Mouse (Mus musculus) spleen, adult 2 months (tissue): Measurements from ENCODE around the gene Tmem266. TPM values are rescaled to one million over a fixed set of nuclear protein-coding genes. Genes with fewer than 3 reads are reported as not detected.

Source experiments
- DNase-seq, 2 experiments: peaks; one replicate each; pipeline versions ENCODE4 v3.0.0 to v3.0.0-alpha.2; 2012 to 2021; ENCODE audit warnings: low spot score in 2 of 2, low read depth in 1 of 2
- H3K27ac ChIP-seq: fragments of 200-500 bp; 2 replicates; pipeline ENCODE4 v1.5.1; 2012; ENCODE audit warnings: low read length, inconsistent platforms; ENCODE audit not compliant: insufficient read depth
- H3K27me3 ChIP-seq: fragments of 200-500 bp; 2 replicates; pipeline ENCODE4 v1.6.1; 2012; ENCODE audit warnings: mild to moderate bottlenecking, moderate library complexity, low read length, inconsistent platforms; ENCODE audit not compliant: control insufficient read depth, insufficient read depth
- H3K36me3 ChIP-seq: fragments of 200-500 bp; 2 replicates; pipeline ENCODE4 v1.6.1; 2012; ENCODE audit warnings: mild to moderate bottlenecking, low read length, inconsistent platforms; ENCODE audit not compliant: control insufficient read depth, insufficient read depth
- H3K4me1 ChIP-seq: fragments of 200-500 bp; 2 replicates; pipeline ENCODE4 v1.6.1; 2011; ENCODE audit warnings: inconsistent platforms; ENCODE audit not compliant: control insufficient read depth, insufficient read depth, insufficient read length
- H3K4me3 ChIP-seq: fragments of 200-500 bp; 2 replicates; pipeline ENCODE4 v1.5.1; 2011; ENCODE audit warnings: mild to moderate bottlenecking, inconsistent platforms; ENCODE audit not compliant: insufficient read depth, insufficient read length; ENCODE audit errors: extremely low read depth
- CTCF ChIP-seq: fragments of 200-500 bp; IDR thresholded peaks from 2 replicates; pipeline ENCODE4 v1.5.1; 2011; ENCODE audit warnings: mild to moderate bottlenecking, inconsistent platforms; ENCODE audit not compliant: insufficient read depth, insufficient read length, insufficient replicate concordance; ENCODE audit errors: extremely low read depth
- POLR2A ChIP-seq: fragments of 200-500 bp; IDR thresholded peaks from 2 replicates; pipeline ENCODE4 v1.6.1; 2011; ENCODE audit warnings: low read depth, low read length, inconsistent platforms
- WGBS: fragments of 180-500 bp; shearing (Covaris S2); methylation state at CpG from one replicate; pipeline ENCODE4 v1.1.7; 2018; 5-methylcytosine and 5-hydroxymethylcytosine counted together
- polyA plus RNA-seq: library from polyadenylated mRNA; depleted of rRNA; stranded (reverse); fragments of >200 nt; gene quantifications from 2 replicates; pipeline ENCODE4 v1.2.3, GENCODE M21; 2012

The Tmem266 gene
- polyA plus RNA-seq, 1 experiment: 0.19 TPM

- no peaks in the 10 kb centered on the region for H3K4me1 ChIP-seq
- TF ChIP-seq CTCF (no peak), POLR2A (no peak)
- WGBS: 90% methylated on average over 1 of the region's 1 CpGs
- no peak for DNase-seq
- peaks cover 2% of the 10 kb centered on the region; the same call in 1 of the 2 replicates for H3K36me3 ChIP-seq
- H3K27ac ChIP-seq: no peak overlapping the region
- H3K27me3 ChIP-seq: no peaks in the 10 kb centered on the region
- no peak overlapping the region for H3K4me3 ChIP-seq
Measured at GRCm38 (mm10) chr9:55449108-55449507, 122.4 kb downstream of the Tmem266 start.

DNA sequence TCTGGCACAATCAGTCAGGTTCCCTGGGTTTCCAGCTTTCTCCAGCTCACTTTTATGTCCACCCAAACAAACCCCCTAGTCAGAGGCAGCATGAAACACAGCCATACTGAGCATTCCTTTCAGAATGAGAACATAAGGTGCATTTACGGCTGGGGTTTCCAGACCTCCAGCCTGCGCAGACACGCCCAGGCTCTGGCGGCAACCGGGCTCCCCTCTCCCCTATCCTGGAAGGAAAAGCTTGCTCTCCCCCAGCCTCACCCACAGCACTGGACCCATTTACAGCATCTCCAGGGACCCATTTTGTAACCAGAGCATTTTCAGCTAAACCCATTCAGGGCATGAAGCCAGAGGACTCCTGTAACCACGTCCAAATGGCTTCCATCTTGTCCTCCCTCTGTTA is 123.3 kb downstream of the Tmem266 start:
- DNase-seq: no peak
- H3K27me3 ChIP-seq: no peaks in the 10 kb centered on the region
- no peak overlapping the region for H3K27ac ChIP-seq
- TF ChIP-seq CTCF: no peak
- TF ChIP-seq POLR2A: no peak
- peaks cover 2% of the 10 kb centered on the region; the same call in 1 of the 2 replicates for H3K36me3 ChIP-seq
- WGBS: 92% methylated on average over 6 of the region's 6 CpGs
- no peak overlapping the region for H3K4me3 ChIP-seq
- H3K4me1 ChIP-seq: no peaks in the 10 kb centered on the region

DNA sequence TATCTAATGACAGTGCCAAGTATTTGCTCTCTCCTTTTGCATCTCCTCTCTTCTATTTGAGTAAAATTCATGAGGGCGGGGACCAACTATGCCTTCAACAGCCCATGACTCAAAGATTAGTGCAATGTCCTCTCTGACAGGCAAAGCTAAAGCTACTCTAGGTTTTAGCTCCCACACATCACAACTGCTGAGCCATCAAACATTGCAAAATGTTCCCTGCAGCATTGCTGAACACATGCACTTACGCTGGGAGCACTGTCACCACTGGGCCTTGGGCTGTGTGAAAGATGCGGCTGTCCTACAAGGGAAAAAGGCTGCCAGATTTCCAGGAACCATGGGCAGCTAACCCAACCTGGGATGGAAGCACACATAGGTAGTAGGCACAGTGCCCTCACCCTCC is 124.7 kb downstream of the Tmem266 start:
- TF ChIP-seq POLR2A (no peak), CTCF (no peak)
- 92% methylated on average over 3 of the region's 3 CpGs for WGBS
- Histone ChIP-seq H3K27me3 (no peaks in the 10 kb centered on the region), H3K36me3 (peaks cover 2% of the 10 kb centered on the region; the same call in 1 of the 2 replicates), H3K27ac (no peak overlapping the region), H3K4me3 (no peak overlapping the region), H3K4me1 (no peaks in the 10 kb centered on the region)
- DNase-seq: no peak

GRCm38 (mm10) chr9:55452906-55453305 is 126.2 kb downstream of the Tmem266 start:
- Histone ChIP-seq H3K4me1 (no peaks in the 10 kb centered on the region), H3K36me3 (peaks cover 2% of the 10 kb centered on the region; the same call in 1 of the 2 replicates), H3K4me3 (no peak overlapping the region), H3K27ac (no peak overlapping the region), H3K27me3 (no peaks in the 10 kb centered on the region)
- no peak for TF ChIP-seq CTCF
- no peak for DNase-seq
- 93% methylated on average over 1 of the region's 1 CpGs for WGBS

DNA sequence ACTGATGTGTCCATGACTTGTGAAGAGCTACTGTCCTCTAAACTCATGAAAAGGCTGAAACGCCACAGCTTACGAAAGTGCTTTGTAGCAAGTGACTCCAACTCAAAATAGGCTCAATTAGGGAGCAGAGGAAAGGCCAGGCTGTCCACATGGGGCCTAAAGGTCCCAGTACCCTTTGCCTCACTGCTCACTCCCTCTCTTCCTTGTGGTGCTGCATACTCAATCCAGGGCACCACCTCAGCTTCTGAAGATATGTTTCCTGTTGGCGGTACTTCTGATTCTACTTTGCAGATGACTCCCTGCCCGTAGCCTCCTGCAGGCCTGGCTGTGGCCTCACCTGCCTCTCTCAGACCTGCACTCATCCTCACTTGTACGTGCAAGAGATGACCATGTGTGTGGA is 126.7 kb downstream of the Tmem266 start:
- DNase-seq: no peak
- TF ChIP-seq CTCF (no peak), POLR2A (no peak)
- H3K27me3 ChIP-seq: no peaks in the 10 kb centered on the region
- H3K4me1 ChIP-seq: no peaks in the 10 kb centered on the region
- no peak overlapping the region for H3K4me3 ChIP-seq
- WGBS: 88% methylated on average over 5 of the region's 5 CpGs
- H3K36me3 ChIP-seq: peaks cover 2% of the 10 kb centered on the region; the same call in 1 of the 2 replicates
- no peak overlapping the region for H3K27ac ChIP-seq

- Histone ChIP-seq H3K4me3 (no peak overlapping the region), H3K27me3 (no peaks in the 10 kb centered on the region), H3K36me3 (peaks cover 2% of the 10 kb centered on the region; the same call in 1 of the 2 replicates), H3K27ac (no peak overlapping the region), H3K4me1 (no peaks in the 10 kb centered on the region)
- no peak for DNase-seq
- 66% methylated on average over 1 of the region's 1 CpGs for whole genome bisulfite sequencing
- TF ChIP-seq CTCF (no peak), POLR2A (no peak)
Measured at GRCm38 (mm10) chr9:55468397-55468796, 141.7 kb downstream of the Tmem266 start.

DNA sequence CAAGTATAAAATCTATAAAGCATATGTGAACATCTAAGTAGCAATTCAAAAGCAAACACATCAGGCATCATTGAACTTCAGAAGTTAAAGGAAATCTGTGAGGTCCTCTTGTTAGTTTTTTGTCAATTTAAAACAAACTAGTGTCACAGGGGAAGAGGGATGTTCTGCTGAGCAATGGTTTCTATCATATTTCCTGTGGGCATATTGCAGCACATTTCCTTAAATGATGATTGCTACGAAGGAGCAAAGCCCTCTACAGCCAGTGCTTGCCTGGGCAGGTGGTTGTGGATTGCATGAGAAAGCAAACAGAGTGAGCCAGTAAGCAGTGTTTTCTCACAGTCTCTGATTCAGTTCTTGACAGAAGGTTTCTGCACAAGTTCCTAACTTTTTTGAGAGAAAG is 149.4 kb downstream of the Tmem266 start:
- Histone ChIP-seq H3K4me1 (no peaks in the 10 kb centered on the region), H3K27ac (no peak overlapping the region), H3K36me3 (peaks cover 4% of the 10 kb centered on the region; the same call in 1 of the 2 replicates), H3K27me3 (no peaks in the 10 kb centered on the region), H3K4me3 (no peak overlapping the region)
- WGBS: 57% methylated on average over 1 of the region's 1 CpGs
- no peak for DNase-seq
- TF ChIP-seq CTCF: no peak
- no peak for TF ChIP-seq POLR2A
